Mouse (Mus musculus) G1E (cell line): Measurements from ENCODE around the gene Sdc4. TPM values are rescaled to one million over a fixed set of nuclear protein-coding genes. Genes with fewer than 3 reads are reported as not detected.
A peak's percentile ranks its signal among the peaks of the same experiment; 100 is the strongest.

Experiments used
- ATAC-seq: 2 replicates; pipeline ENCODE4 v1.8.0; 2016; ENCODE audit warnings: mild to moderate bottlenecking; ENCODE audit not compliant: insufficient number of reproducible peaks, poor library complexity, low FRiP score, severe bottlenecking; ENCODE audit errors: extremely low read depth
- DNase-seq: peaks from one replicate; pipeline ENCODE4 v3.0.0; 2012; ENCODE audit warnings: low spot score
- H3K27me3 ChIP-seq: 2 replicates; pipeline ENCODE4 v1.6.1; 2012; ENCODE audit warnings: mild to moderate bottlenecking, low read length, inconsistent platforms; ENCODE audit not compliant: insufficient read depth
- H3K36me3 ChIP-seq: replicated peaks from 2 replicates; pipeline ENCODE3; 2012; ENCODE audit warnings: mild to moderate bottlenecking, inconsistent platforms
- H3K4me1 ChIP-seq: 2 replicates; pipeline ENCODE4 v1.6.1; 2012; ENCODE audit warnings: low read depth, low read length, inconsistent platforms, mixed read lengths; ENCODE audit not compliant: insufficient read depth
- H3K4me3 ChIP-seq: 2 replicates; pipeline ENCODE4 v1.5.1; 2012; ENCODE audit warnings: low read depth, mild to moderate bottlenecking, inconsistent platforms, low read length, moderate library complexity, mixed read lengths
- H3K9me3 ChIP-seq: replicated peaks from 2 replicates; pipeline ENCODE4 v1.6.1; 2012; ENCODE audit warnings: inconsistent platforms
- CTCF ChIP-seq: IDR thresholded peaks from 2 replicates; pipeline ENCODE4 v1.5.1; 2012; ENCODE audit warnings: low read depth, low read length, inconsistent platforms, mixed read lengths
- GATA1 ChIP-seq: IDR thresholded peaks from 2 replicates; pipeline ENCODE4 v1.6.1; 2012; ENCODE audit warnings: borderline replicate concordance, low read length, inconsistent platforms, mixed read lengths
- GATA2 ChIP-seq: IDR thresholded peaks from 2 replicates; pipeline ENCODE4 v1.6.1; 2012; ENCODE audit warnings: low read depth, low read length, inconsistent platforms, borderline replicate concordance
- POLR2AphosphoS5 ChIP-seq: IDR thresholded peaks from 2 replicates; pipeline ENCODE4 v1.6.1; 2012; ENCODE audit warnings: low read depth, low read length, inconsistent platforms; ENCODE audit not compliant: insufficient replicate concordance
- TAL1 ChIP-seq: conservative IDR thresholded peaks from 2 replicates; pipeline ENCODE4 v1.6.1; 2012; ENCODE audit warnings: low read depth, low read length, inconsistent platforms, mixed read lengths
- polyA plus RNA-seq: library from polyadenylated mRNA; stranded (reverse); fragments of >175 nt; gene quantifications from 2 replicates; pipeline ENCODE4 v1.2.3, GENCODE M21; 2012
- total RNA-seq, 2 experiments: library from RNA; stranded (forward) in 1 of 2; stranded (reverse) in 1 of 2; fragments of 200-1000 nt in 1 of 2; fragments of >200 nt in 1 of 2; fragmentation: Nextera tagmentation in 1 of 2; gene quantifications; 2 replicates each; pipeline ENCODE4 v1.2.3; 2014 to 2017

Gene Sdc4
- total and polyA plus RNA-seq, 3 experiments = 0.11 TPM; not detected in 2

DNA sequence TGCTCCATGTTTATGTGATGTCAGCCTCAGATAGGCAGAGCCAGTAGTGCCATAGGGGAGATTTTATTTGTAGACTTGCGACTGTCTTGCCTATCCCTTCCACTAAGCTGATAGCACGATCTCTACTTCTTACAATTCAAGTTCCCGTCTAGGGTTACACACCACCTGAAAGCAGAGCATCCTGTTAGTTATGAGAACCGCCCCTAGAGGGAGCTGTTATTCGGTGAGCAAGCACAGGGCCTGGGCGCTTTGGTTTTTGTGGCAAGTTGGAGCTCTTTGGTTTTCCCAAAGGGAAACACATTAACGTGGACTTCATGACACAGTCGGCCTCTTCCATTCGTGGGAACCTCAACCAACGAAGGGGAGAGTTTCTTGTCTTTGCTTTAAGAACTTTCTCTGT, 26.6 kb upstream of the Sdc4 start:
- ATAC-seq (no peak), DNase-seq (no peak)
- H3K9me3 ChIP-seq = no peaks in the 10 kb centered on the region
- no peak overlapping the region for H3K4me3 ChIP-seq
- H3K4me1 ChIP-seq = peaks cover 55% of the 10 kb centered on the region
- peaks cover 87% of the 10 kb centered on the region for H3K36me3 ChIP-seq
- TF ChIP-seq TAL1 = no peak
- no peak for TF ChIP-seq POLR2AphosphoS5
- TF ChIP-seq CTCF = peak; percentile 42; the same call in 1 of the 2 replicates
- no peak for TF ChIP-seq GATA2
- no peaks in the 10 kb centered on the region for H3K27me3 ChIP-seq

DNA sequence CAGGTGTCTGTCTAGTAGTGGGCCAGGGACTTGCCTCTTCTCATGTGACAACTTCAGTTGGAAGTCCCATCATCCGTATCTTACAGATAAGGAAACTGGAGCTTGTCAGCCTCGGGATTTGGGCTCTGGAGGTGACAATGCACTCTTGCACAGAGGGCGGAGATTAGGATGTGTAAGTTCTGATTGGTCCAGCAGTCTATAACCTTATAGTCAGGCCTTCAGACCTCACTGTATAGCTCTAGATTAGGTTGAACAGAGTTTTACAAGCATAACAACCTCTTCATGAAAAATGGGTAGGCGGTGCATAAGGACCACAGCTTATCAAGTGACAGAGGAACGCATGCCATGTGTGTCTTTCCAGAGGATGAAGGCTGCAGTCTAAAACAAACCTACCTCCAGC, 23.1 kb upstream of the Sdc4 start:
- DNase-seq (peak; percentile 57), ATAC-seq (peak; percentile 88)
- peaks cover 88% of the 10 kb centered on the region for H3K36me3 ChIP-seq
- no peaks in the 10 kb centered on the region for H3K27me3 ChIP-seq
- TF ChIP-seq TAL1 (0 out of 2 replicates have a peak, but pooled peaks have one; percentile 27), CTCF (no peak)
- H3K4me3 ChIP-seq = peak overlapping the region; percentile 64; the same call in 1 of the 2 replicates
- no peaks in the 10 kb centered on the region for H3K9me3 ChIP-seq
- peaks cover 84% of the 10 kb centered on the region for H3K4me1 ChIP-seq

DNA sequence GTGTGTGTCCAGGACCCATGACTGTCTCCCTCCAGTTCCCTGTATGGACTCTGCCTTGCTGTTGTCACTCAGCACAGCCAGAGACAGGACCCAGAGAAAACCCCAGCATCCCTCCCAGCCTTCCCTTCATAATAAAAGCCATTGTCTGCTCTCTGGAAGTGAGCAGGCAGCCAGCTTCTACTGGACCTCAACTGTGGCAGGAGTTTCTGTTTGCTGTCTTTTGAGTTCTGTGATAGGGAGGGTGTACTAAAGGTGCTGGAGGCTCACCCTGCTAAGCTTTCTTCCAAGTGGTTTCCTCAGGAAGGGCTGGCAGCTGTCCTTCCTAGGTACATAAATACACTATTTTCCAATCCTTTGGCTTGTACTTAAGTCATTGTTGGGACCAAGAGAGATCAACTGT, 21.5 kb upstream of the Sdc4 start:
- H3K9me3 ChIP-seq = no peaks in the 10 kb centered on the region
- H3K4me3 ChIP-seq = no peak overlapping the region
- H3K36me3 ChIP-seq = peaks cover 73% of the 10 kb centered on the region
- DNase-seq (no peak), ATAC-seq (no peak)
- H3K4me1 ChIP-seq = peaks cover 80% of the 10 kb centered on the region
- no peaks in the 10 kb centered on the region for H3K27me3 ChIP-seq
- no peak for TF ChIP-seq GATA1

DNA sequence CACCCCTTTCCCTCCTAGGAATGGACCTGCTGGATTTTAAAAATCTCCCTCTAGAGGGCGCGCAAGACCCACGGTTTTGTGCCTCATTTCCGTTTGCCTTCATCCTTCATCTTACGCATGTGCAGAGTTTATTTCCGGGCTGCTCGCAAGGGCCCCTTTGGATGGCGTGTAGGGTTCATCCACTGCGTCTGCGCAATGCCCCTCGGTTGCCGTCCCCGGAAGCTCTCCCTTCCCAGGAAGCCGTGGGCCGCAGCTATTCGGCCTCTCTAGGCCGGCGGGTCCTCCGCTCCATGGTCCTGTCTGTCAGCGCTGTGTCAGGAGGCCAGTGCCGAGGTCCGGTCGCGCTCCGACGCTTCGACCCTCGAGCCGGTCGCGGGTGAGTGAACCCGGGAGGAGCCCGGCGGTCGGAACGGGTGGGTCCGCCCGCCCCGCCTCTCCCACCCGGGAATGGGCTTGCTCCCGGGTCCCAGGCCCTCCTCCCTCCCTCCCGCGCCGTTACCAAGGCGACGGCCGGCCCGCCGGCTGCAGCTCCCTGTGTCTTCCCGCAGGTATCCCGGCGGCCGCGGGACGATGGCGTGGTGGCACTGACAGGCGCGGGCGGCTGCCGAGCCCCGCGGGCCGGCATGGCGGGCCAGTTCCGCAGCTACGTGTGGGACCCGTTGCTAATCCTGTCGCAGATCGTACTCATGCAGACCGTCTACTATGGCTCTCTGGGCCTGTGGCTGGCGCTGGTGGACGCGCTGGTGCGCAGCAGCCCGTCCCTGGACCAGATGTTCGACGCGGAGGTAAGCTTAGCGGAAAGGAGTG, 17.3 kb upstream of the Sdc4 start, which contains the start of gene Gm20458:
Gene Gm20458 (plus strand): TSS at position 223 of the 807 bp plus-strand sequence.
- DNase-seq (peak; percentile 96), ATAC-seq (peak; percentile 97)
- H3K36me3 ChIP-seq = peaks cover 36% of the 10 kb centered on the region
- peaks cover 40% of the 10 kb centered on the region for H3K4me1 ChIP-seq
- TF ChIP-seq GATA2 (no peak), GATA1 (no peak), CTCF (no peak), TAL1 (no peak), POLR2AphosphoS5 (no peak)
- no peaks in the 10 kb centered on the region for H3K9me3 ChIP-seq
- H3K4me3 ChIP-seq = peak within 1 kb of the TSS; percentile 98
- peaks cover 6% of the 10 kb centered on the region for H3K27me3 ChIP-seq

DNA sequence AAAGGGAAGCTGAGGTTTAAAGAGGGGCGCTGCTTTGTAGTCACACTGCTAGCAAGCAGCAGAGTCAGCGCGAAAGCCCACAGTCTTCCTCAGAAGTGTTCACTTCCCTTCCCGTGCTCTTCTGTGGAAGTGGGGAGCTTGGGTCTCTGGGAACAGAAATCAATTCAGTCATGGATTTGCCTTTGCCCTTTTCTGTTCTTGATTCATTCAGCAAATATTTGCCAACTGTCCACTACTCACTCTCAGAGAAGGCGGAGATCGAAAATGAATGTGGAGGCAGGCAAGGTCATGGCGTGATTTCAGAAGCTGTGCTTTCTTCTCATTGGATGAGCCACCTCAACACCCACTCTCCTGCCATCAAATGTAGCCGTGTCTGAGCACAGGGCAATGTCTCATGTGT, 14.8 kb upstream of the Sdc4 start:
- H3K4me1 ChIP-seq = peaks cover 17% of the 10 kb centered on the region
- TF ChIP-seq CTCF (no peak), GATA2 (no peak), GATA1 (no peak), TAL1 (no peak), POLR2AphosphoS5 (no peak)
- H3K4me3 ChIP-seq = no peak overlapping the region
- no peaks in the 10 kb centered on the region for H3K9me3 ChIP-seq
- ATAC-seq (no peak), DNase-seq (no peak)
- peaks cover 12% of the 10 kb centered on the region for H3K36me3 ChIP-seq
- H3K27me3 ChIP-seq = peaks cover 14% of the 10 kb centered on the region

DNA sequence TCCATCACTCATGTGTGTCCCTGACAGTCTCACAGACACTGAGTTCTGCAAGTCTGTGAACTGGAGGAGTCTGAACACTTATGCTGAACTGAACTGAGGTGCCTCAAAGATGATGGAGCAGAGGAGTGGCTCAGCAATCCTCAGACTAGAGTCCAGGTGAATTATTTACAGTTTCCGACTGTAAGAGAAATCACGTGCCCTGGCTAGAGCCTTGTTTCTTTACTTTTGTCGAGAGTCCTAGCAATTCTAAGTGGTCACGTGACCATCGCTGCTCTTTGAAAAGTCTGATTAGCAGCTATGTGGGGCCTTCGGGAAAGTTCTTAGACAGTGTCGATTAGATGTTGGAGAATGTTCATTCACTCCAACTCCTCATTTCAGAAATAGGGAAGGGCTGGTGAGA, 14.3 kb upstream of the Sdc4 start:
- Histone ChIP-seq H3K36me3 (peaks cover 6% of the 10 kb centered on the region), H3K9me3 (no peaks in the 10 kb centered on the region), H3K4me3 (no peak overlapping the region), H3K27me3 (peaks cover 16% of the 10 kb centered on the region), H3K4me1 (peaks cover 11% of the 10 kb centered on the region)
- DNase-seq (no peak), ATAC-seq (no peak)
- no peak for TF ChIP-seq TAL1
- TF ChIP-seq POLR2AphosphoS5 = no peak
- no peak for TF ChIP-seq GATA2

DNA sequence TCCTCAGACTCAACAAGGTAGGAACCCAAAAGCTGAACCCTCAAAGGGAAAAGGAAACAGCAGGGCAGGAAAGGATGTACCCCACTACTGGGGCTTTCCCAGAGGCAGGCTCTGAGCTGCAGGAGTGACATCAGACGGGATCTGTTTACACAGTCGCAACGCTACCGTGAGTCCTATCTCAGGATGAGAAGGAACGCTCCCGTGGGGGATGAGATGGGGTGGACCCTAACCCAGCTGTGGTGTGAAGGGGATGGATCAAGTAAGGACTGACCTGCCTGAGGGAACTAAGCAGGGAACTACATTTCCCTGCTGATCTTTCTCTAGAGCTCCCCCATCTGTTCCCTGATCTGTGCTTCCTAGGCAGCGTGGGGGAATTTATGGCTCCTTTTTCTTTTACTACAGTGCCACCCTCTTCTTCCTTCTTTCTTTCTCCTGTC, 13.2 kb upstream of the Sdc4 start, which contains the start of gene Sys1:
Gene Sys1 (plus strand): TSS at position 101 of the 437 bp plus-strand sequence.
- H3K4me1 ChIP-seq = peaks cover 3% of the 10 kb centered on the region
- TF ChIP-seq TAL1 (no peak), GATA2 (no peak), CTCF (no peak), POLR2AphosphoS5 (no peak), GATA1 (no peak)
- H3K27me3 ChIP-seq = peaks cover 20% of the 10 kb centered on the region
- DNase-seq (no peak), ATAC-seq (no peak)
- H3K9me3 ChIP-seq = no peaks in the 10 kb centered on the region
- no peak within 1 kb of the TSS for H3K4me3 ChIP-seq
- no peaks in the 10 kb centered on the region for H3K36me3 ChIP-seq
